Mouse (Mus musculus): ENCODE measurements around the gene Tbcb. TPM values are rescaled to one million over a fixed set of nuclear protein-coding genes. Genes with fewer than 3 reads are reported as not detected.
A peak's percentile ranks its signal among the peaks of the same experiment; 100 is the strongest.
"Not testable (repeated sequence)": the region's sequence is repeated elsewhere in the genome, so short reads cannot be mapped to it uniquely, and the experiment has no call there.

Gene Tbcb
- polyA plus RNA-seq (2012; rRNA removed), result 63.0 and 64.8 TPM in 2 replicates

DNA sequence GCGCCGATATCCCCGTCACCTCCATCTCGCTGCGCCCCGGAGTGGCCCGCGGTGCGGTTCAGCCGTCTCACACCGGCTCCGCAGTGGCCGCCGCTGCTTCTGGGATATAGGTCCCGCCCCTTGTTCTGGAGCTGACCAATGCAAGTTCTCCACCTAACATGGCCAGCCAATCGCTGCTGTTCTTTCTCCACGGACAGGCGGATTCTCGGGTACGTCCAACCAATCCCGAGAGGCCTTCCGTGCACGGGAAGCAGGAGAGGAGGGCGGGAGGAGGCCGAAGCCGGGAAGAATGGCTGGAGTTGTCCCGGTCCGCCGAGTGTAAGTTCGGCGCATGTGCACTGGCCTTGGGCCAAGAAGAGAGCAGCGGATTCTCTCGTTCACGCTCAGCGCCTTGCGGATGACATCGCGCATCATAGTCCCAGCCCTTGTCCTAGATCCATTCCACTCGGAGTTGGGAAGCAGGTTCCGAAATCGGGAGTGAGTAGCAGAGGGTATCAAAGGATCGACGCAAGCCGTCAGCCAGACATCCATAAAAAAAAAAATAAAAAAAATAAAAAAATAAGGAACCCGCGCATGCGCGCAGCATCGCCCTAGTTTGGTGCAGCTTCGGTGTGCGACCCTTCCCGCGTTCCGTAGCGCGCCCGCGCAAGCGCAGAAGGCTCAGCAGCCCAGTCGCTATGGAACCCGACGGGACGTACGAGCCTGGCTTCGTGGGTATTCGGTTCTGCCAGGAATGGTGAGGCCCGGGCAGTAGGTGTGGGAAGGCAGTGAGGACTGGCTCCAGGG, at the start of gene Tbcb, which contains the start of gene Polr2i:
TSS of gene Tbcb (minus strand) at position 604 of the 786 bp plus-strand sequence.
TSS of gene Polr2i (plus strand) at position 280 of the 786 bp plus-strand sequence.
- peak; percentile 89 for DNase-seq (ENCODE audit: low read depth)

DNA sequence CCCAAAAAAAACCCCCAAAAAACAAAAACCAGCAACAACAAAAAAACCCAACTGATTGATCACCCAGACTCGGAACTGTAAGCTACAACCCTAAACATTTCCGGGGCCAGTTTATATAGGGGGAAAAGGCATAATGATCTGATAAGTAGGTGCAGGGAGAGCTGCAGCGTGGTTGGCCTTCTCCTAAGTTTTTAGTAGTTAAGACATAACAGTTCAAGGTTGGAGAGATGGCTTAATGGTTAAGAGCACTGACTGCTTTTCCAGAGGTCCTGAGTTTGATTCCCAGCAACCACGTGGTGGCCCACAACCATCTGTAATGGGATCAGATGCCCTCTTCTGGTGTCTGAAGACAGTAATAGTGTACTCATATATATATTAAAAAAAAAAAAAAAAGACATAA, 49.5 kb upstream of the Tbcb start:
- DNase-seq (ENCODE audit: low read depth), result no peak

DNA sequence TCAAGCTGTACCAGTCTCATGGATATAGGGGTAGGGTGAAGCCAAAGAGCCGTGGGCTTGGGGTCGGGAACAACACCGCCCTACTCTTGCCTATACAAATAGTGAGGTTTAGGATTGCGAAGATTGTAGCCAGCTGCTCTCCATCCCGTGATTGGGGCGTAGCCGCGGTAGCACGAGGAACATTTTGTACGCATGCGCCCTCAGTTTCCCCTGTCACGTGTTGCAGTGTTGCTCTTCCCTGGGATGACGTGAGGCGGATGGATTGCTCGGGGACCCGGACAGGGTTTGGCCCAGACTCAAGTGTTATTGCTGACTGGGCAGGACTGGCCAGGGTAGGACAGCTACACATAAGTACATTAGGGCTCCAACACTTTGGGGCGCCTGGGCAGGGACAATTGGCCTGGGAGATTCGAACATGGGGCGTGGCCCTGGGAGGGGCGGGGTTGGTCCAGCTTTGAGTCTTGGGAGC, 48.6 kb upstream of the Tbcb start:
- DNase-seq (ENCODE audit: low read depth), result peak; percentile 20

DNA sequence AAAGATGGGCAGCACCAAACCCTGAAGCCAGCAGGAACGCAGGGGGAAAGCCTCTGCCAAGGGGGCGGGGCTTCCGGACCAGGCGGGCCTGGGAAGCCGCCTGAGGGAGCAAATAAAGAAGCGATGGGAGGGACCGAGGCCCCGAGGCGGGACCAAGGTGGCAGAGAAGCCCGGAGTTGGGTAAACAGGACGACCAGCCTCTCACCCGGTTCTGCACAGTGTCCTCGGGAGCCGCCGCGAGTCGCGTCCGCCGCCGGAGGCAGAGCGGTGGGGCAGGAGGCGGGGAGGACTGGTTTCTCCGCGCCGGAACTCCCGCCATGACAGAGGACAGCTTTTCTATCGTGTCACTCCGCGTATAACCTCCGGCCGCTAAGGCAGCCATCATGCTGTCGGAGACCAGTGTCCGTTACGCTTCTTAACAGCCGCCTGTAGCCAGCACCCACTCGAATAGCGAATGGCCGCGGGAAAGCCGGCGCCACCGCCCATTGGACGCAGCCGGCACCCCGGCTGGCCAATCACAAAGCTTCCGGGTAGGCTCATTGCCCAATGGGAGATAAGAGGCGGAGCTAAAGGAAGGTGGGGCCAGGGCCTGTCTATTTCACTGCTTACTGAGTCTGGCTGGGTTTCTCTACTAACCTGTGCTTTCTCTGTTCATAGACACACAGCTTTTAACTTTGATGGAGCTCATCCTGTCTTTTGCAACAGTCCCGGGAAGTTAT, 48.0 kb upstream of the Tbcb start, which contains the start of the genes Thap8 and Wdr62:
TSS of gene Thap8 (plus strand) at position 144 of the 719 bp plus-strand sequence.
TSS of gene Wdr62 (minus strand) at position 469 of the 719 bp plus-strand sequence.
- peak; percentile 45 for DNase-seq (ENCODE audit: low read depth)

DNA sequence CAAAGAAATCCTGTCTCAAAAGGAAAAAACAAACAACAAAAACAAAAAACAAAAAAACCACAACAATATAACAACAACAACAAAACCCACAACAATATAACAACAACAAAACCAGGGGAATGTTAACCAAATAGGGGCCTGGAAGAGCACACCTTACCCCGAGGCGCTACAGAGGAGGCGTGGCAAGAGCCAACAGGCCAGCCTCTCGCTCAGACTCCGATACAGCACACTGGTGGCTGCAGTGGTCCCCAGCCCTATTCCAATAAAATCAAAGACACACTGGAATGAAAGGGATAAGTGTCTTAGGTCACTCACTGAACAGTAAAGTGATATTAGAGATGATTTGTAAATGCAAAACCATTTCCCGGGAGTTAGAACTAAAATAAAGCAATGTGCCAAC, 47.5 kb upstream of the Tbcb start:
- DNase-seq (ENCODE audit: low read depth), result no peak

DNA sequence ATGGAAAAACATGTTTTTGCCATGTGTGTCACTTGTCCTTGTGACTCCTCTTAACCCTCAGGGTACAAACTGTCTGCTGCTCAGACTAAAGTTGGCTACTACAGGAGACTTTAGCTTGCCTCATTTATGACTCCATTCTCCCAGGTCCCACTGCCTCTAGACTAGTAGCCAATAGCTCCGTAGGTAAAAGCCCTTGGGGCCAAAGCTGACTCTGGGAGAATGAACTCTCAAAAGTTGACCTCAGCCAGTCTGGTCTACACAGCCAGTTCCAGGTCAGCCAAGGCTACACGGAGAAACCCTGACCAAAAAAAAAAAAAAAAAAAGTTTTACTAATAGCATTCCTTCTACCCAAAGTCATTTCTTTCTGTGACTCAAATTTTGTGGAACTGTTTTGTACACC, 46.8 kb upstream of the Tbcb start:
- no peak for DNase-seq (ENCODE audit: low read depth)

DNA sequence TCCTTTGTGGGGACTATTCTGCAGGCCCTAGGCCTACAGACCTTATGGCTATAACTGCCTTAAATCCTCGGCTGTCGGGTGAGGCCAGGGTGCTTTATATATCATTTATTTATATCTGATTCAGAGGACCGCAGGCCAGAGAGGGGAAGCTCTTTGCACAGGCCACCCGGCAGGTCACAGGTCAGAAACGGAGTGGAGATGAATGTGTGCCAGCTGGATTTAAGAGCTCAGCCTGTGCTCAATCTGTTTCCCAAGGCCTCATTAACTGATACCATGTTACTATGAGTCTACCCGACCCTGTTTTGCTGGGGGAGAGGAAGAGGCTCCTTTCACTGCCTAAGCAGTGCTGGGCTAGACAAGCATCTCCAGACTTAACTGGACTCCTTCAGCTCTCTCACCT, 42.3 kb upstream of the Tbcb start:
- DNase-seq (ENCODE audit: low read depth), result no peak

DNA sequence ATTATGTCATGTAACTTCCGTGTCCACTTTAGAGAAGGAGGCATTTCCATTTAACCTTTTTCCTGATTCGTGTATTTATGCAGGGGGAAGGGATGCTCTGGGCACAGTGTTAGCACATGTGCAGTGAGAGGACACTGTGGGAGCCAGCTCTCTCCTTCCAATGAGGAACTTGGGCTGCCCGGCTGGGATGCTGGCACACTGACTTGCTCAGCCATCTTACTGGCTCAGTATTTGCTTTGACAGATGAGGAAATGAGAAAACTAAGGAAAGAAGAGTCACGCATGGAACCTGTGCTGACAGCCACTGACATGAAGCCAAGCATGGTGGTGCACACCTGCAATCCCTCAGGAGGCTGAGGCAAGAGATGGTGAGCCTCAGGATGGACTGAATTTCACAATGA, 37.6 kb upstream of the Tbcb start:
- no peak for DNase-seq (ENCODE audit: low read depth)

DNA sequence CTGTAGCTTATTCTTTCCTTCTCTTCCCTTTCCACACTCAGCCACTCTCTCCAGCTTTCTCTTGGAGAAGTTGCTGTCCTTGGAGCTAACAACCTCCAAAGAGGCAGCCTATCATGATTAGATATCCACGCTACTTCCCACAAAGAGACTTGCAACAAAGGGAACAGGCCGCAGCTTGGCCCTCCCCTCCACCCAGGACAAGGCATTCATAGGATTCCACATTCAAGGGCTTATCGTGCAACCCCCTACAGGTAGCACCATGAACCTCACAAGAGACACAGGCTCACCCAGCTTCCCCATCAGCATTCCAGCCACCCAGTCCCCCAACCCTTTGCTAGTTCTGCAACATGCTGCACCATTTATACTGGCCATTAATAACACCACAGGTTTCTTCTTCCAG, 34.7 kb upstream of the Tbcb start:
- DNase-seq (ENCODE audit: low read depth), result no peak

DNA sequence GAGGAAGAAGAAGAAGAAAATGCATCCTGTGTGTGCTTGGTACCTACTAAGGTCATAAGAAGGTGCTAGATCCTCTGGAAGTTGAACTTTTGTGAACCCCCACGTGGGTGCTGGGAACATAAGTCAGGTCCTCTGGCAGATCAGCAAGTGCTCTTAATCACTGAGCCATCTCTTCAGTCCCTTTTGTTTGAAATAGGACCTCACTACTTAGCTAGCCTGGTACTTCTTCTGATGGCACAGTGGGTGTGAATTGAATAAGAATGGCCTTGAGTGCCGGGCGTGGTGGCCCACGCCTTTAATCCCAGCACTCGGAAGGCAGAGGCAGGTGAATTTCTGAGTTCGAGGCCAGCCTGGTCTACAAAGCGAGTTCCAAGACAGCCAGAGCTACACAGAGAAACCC, 33.9 kb upstream of the Tbcb start:
- DNase-seq (ENCODE audit: low read depth), result no peak

DNA sequence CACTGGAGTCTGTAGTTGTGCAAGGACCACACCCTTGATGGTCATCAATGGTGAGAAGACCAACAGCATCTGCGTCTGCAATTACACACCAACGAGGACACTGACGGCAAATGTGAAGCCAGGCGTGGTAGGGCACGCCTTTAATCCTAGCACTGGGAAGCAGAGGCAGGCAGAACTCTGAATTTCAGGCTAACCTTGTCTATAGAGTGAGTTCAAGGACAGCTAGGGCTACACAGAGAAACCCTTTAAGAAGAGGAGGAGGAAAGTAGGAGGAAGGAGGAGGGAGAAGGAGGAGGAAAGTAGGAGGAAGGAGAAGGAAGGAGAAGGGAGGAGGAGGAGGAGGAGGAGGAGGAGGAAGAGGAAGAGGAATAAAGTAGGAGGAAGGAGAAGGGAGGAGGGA, 33.5 kb upstream of the Tbcb start:
- DNase-seq (ENCODE audit: low read depth), result no peak

DNA sequence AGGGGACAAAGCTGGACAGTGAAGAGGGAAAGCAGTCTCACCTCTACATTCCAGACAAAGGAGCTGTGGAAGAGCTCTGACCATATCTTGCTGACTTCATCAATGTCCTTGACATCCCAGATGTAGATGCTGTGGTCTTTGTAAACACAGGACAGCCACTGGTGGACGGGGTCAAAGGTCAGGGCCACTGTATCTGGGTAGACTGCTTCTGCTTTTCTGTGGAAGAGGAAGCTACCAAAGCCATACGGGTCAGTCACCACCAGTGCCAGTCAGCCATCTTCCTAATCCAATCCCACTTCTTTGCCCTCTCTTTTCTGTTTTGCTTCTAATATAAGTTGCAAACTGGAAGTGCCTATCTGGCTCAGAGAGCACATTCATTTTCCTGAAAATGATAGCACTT, 33.0 kb upstream of the Tbcb start:
- DNase-seq (ENCODE audit: low read depth), result no peak

DNA sequence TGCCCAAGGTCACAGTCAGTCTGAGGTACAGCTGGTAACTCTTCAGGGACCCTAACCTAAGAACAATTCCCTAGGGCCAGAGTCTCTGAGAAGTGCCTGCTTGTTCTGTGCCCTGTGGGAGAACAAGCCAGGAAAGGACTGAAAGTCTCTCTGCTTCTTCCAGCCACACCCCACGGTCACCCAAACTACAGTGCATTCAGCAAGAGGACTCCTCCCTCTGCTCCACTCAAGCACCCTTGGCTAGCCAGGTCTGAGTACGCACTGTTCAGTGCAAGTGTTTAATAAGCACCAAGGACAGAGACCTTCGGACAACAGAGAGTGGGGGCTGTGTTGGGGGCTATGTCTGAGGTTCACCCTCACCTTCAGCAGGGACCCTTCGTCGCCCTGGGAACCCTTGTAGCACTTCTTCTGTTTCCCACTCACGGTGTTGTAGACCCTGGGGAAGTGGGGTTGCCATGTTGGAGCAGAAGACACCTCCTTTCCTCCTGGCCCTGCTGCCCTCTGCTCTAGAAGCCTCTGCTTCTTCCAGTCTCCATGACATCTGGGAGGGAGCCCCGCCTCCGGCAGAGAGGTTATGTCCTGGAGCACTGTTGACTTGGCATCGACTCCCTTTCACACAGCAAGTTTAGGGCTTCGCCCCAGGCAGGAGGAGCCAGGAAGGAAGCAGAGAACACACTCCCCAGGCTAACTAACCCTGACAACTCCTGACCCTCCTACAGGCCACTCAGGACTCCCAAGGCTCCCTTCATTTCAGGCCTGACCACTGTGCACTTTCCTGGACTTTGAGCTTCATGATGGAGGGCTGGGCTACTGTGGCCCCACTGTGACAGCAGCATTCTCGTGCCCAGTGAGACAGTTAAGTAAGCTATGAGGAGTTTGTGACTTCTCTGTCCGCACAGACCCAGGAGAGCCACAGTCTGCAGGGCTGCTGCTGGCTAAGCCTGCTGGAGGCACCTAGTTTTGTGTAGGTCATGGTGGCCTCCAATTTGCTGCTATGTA, 20.2 kb upstream of the Tbcb start:
- DNase-seq (ENCODE audit: low read depth), result no peak

DNA sequence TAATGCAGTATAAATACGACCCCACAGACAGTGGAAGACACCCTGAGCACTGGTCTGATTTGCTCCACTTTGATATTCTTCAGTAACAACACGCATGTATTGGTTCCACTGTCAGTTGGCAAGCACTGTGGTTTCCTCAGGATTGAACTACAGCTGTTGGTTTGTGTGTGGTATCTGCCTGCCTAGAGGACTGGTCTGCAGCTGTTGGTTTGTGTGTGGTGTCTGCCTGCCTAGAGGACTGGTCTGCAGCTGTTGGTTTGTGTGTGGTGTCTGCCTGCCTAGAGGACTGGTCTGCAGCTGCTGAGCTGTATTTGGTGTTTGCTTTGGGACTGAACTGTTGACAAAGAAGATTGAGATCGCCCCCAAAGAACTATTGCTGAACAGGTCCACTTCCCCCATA, 5.3 kb upstream of the Tbcb start:
- not testable (repeated sequence) for DNase-seq (ENCODE audit: low read depth)

DNA sequence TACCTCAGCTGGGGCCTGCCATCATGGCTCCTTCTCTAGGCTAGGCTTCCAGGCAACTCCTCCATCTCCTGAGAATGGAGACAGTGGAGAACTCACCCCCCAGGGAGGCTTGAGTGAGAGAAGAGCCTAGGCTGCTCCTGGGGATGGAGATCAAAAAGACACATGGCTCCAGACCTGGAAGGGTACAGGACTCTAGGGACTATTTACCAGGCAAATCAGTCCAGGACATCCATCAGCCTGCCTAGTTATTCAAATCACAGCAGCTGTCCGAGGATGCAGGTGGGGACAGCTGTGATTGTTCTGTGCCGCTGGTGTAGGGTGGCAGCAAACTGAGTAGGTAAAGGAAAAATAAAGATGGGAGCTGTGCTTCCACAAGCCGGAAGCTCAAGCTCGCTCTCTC, 3.6 kb upstream of the Tbcb start, which contains the start of gene Ovol3:
TSS of gene Ovol3 (minus strand) at position 101 of the 400 bp plus-strand sequence.
- DNase-seq (ENCODE audit: low read depth), result no peak

DNA sequence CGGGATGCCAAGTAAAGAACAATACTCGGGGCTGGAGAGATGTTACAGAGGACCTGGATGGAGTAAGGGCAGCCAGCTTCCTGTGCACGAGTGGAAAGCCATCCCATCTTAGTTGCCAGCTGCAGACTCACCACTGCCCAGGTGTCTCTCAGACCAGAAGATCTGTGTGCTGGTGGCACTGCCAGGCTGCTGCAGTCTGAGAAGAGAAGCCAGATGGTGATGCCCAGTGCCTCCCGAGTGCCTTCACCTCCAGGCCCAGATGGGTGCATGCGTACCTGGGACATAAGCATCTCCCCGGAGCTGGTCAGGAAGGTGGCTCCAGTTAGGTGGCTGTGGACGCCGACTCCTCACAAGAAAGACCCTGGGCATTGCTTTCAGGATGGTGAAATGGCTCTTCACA, 3.0 kb upstream of the Tbcb start:
- no peak for DNase-seq (ENCODE audit: low read depth)

DNA sequence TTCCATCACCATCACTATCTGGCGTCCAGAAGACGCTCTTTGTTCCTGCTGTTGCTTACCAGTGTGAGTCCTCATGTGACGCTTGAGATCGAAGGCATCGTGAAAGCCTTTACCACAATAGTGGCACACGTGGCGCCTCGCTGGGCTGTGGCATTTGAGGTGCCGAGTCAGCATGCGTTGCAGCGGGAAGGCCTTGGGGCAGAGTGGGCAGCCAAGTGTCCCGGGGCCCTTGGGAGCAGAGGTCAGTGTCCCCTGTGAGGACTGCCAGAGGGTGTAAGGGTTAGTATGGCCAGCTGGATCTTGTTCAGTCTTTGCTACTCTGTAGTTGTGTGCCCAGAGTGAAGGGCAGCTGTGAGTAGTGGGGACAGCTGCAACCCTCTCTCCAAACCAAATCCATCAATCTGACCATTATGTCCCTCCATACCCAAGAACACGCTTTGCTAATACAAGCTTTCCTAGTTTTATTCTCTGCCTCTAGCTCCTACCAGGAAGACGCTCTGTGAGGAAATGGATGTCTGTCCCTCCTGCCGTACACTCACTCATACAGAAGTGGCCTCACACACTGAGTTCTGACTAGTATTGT, 2.3 kb upstream of the Tbcb start:
- DNase-seq (ENCODE audit: low read depth), result no peak

DNA sequence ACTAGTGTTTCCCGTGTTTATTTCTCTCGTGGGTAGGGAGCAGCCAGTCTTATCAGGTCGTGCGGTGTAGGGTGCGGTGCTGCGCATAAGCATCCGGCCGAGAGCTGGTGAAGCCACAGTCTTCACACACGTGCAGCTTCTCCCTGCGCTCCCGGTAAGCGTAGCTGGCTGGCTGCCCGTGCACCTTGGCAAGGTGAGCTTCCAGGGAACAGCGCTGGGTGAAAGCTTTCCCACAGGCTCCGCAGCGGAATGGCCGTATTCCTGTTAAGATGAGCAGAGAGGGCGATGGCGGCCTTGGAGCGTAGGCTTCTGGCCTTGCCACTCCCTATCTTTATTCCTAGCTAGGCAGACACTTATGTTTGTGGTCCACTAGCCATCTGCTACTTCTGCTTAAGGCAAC, 1.3 kb upstream of the Tbcb start:
- no peak for DNase-seq (ENCODE audit: low read depth)

DNA sequence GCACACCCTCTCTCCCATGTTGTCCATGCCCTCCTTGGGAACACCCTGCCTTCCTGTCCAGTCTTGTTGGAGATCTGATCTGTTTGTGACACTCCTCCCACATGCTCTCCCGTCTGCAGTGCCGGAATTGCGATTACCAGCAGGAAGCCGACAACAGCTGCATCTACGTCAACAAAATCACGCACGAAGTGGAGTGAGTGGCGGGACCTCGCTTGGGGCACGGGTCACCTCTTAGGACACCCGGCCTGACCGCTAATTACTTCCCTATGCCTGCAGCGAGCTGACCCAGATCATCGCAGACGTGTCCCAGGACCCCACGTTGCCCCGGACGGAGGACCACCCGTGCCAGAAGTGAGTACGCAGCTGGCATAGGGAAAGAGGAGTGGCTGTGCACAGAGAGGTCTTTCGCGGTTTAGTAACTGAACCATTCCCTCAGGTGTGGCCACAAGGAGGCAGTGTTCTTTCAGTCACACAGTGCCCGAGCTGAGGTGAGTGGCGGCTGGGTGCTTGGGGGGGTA, 618 bp upstream of the Tbcb start:
- no peak for DNase-seq (ENCODE audit: low read depth)

DNA sequence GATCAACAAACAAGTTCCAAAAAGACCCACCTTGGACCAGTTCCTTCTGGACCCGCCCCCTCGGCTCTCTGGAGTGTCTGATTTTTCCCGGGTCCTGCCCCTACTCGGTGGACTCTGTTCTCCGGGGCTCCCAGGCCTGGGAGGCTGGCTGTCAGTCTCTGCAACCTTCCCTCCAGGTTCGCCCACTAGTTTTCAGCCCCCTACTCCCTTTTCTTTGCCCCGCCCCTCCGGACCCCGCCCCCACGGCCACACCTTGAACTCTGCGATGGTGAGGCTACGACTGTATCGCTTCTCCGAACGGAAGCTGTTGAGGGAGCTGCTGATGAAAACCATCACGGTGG, 774 bp downstream of the Tbcb start:
- no peak for DNase-seq (ENCODE audit: low read depth)

DNA sequence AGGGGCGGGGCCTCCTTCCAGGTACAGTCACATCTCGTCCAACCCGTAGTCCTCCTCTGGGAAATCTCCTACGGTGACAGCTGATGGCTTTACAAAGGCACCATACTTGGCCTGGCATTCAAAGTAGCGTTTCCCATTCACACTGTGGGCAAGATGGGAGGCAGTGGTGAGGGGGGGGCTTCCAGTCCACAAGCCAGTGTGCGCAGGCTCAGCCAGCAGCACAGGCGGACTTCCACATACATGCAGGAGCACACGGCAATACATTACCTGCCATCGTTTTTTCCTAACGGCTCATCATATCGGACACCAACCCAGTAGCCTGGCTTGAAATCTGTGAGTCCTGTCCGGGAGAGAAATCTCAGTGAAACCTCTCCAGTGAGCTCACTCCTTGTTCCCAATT, 7.9 kb downstream of the Tbcb start:
- DNase-seq (ENCODE audit: low read depth), result no peak
